Mouse (Mus musculus) liver, embryonic 16.5 days (tissue): ENCODE data around the gene Gm6377. TPM values are rescaled to one million over a fixed set of nuclear protein-coding genes. Genes with fewer than 3 reads are reported as not detected.

Experiments
- ATAC-seq: fragments of 200-750 bp; cut with Nextera tagmentation; 2 replicates; pipeline ENCODE4 v1.8.0; 2017; ENCODE audit warnings: low read depth, mild to moderate bottlenecking, moderate number of reproducible peaks, moderate library complexity
- H3K27ac ChIP-seq: fragments of 300-500 bp; sonication (generic); 2 replicates; pipeline ENCODE4 v1.5.1; 2014; ENCODE audit warnings: mild to moderate bottlenecking, low read length
- H3K27me3 ChIP-seq: fragments of 300-500 bp; sonication (generic); 2 replicates; pipeline ENCODE4 v1.6.1; 2014; ENCODE audit warnings: low read depth, low read length, mixed read lengths; ENCODE audit not compliant: control insufficient read depth, insufficient read depth
- H3K36me3 ChIP-seq: fragments of 300-500 bp; sonication (generic); 2 replicates; pipeline ENCODE4 v1.6.1; 2014; ENCODE audit warnings: mild to moderate bottlenecking; ENCODE audit not compliant: control insufficient read depth, insufficient read depth
- H3K4me1 ChIP-seq: fragments of 300-500 bp; sonication (generic); 2 replicates; pipeline ENCODE4 v1.6.1; 2014; ENCODE audit warnings: low read depth, low read length, mixed read lengths; ENCODE audit not compliant: control insufficient read depth
- H3K4me2 ChIP-seq: fragments of 300-500 bp; sonication (generic); 2 replicates; pipeline ENCODE4 v1.6.1; 2014; ENCODE audit warnings: low read depth, low read length, mixed read lengths
- H3K4me3 ChIP-seq: fragments of 300-500 bp; sonication (generic); 2 replicates; pipeline ENCODE4 v1.5.1; 2014; ENCODE audit warnings: low read depth, mild to moderate bottlenecking, low read length
- H3K9ac ChIP-seq: fragments of 300-500 bp; sonication (generic); 2 replicates; pipeline ENCODE4 v1.6.1; 2014; ENCODE audit warnings: low read depth, low read length
- H3K9me3 ChIP-seq: fragments of 300-500 bp; sonication (generic); replicated peaks from 2 replicates; pipeline ENCODE4 v1.6.1; 2016; ENCODE audit warnings: low read length; ENCODE audit not compliant: control insufficient read depth
- WGBS: fragments of 180-500 bp; shearing (Covaris S2); extraction: QIAGEN DNeasy Blood & Tissue Kit; methylation state at CpG from one replicate; pipeline ENCODE4 v1.1.7; 2014; ENCODE audit not compliant: insufficient replicate concordance; 5-methylcytosine and 5-hydroxymethylcytosine counted together
- polyA plus RNA-seq: library from polyadenylated mRNA; unstranded; fragments of >200 nt; fragmentation: Nextera tagmentation; extraction: Ambion mirVana; gene quantifications from 2 replicates; pipeline ENCODE4 v1.2.1, GENCODE M21; 2015

Gm6377 gene
- 0.28 and 0.46 TPM in 2 replicates for polyA plus RNA-seq

DNA sequence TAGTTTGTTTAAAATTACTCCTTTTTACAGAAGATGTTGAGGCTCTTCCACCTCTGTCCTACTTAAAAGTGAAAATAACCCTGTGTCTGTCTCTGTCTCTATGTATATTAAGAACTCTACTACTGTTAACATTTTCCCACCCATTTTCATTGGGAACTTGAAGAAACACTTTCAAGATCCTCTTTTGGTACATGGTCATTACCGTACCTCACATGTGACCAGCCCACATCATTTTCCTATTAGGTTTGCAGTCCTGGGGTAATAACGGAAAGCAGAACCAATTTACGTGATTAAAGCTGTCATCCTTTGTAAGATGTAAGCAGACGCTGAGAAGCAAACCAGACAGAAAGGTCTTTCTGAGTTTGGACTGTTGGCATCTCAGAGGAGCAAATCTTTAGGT is at the start of gene Gm6377:
Gene Gm6377, plus strand, starts transcription at position 289 of the 400 bp plus-strand sequence.
- H3K4me1 ChIP-seq, result no peaks in the 10 kb centered on the region
- no peaks in the 10 kb centered on the region for H3K36me3 ChIP-seq
- WGBS, result 60% methylated on average over 4 of the region's 4 CpGs
- H3K4me3 ChIP-seq, result no peak within 1 kb of the TSS
- no peaks in the 10 kb centered on the region for H3K9me3 ChIP-seq
- no peak within 1 kb of the TSS for H3K27ac ChIP-seq
- H3K27me3 ChIP-seq, result no peaks in the 10 kb centered on the region
- H3K4me2 ChIP-seq, result no peak within 1 kb of the TSS
- no peak for ATAC-seq
- no peak within 1 kb of the TSS for H3K9ac ChIP-seq

DNA sequence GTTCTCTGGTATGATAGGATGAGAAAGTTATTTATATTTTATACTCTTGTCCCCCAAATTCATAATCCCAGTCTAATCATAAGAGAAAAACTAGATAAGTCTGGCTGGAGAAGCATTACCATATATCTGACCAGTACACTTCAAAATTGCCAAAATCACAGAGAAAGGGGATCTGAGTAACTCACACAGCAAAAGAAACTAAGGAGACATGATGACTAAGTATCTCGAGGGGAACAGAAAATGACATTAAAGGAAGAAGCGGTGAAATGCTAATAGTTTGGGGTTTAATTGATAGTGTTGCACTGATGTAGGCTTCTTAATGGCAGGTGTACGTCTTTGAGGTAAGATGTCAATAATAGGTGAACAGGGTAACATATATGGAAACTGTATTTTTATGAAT is 49.4 kb upstream of the Gm6377 start:
- Histone ChIP-seq H3K4me3 (no peak overlapping the region), H3K27ac (no peak overlapping the region), H3K4me1 (no peaks in the 10 kb centered on the region), H3K4me2 (no peak overlapping the region), H3K9me3 (no peaks in the 10 kb centered on the region), H3K36me3 (no peaks in the 10 kb centered on the region), H3K27me3 (no peaks in the 10 kb centered on the region), H3K9ac (no peak overlapping the region)
- WGBS, result 67% methylated on average over 3 of the region's 3 CpGs
- no peak for ATAC-seq

- Histone ChIP-seq H3K27ac (no peak overlapping the region), H3K36me3 (no peaks in the 10 kb centered on the region), H3K9me3 (no peaks in the 10 kb centered on the region), H3K4me3 (no peak overlapping the region), H3K4me2 (no peak overlapping the region), H3K4me1 (no peaks in the 10 kb centered on the region), H3K27me3 (no peaks in the 10 kb centered on the region), H3K9ac (no peak overlapping the region)
- no peak for ATAC-seq
- WGBS, result 75% methylated on average over 2 of the region's 2 CpGs
These were observed 45.3 kb upstream of the Gm6377 start for GRCm38 (mm10) chrX:109151228-109151627.

GRCm38 (mm10) chrX:109160326-109160725 is 36.2 kb upstream of the Gm6377 start:
- H3K9ac ChIP-seq, result no peak overlapping the region
- no peak overlapping the region for H3K4me3 ChIP-seq
- no peak overlapping the region for H3K4me2 ChIP-seq
- H3K27ac ChIP-seq, result no peak overlapping the region
- H3K27me3 ChIP-seq, result no peaks in the 10 kb centered on the region
- WGBS, result 61% methylated on average over 1 of the region's 1 CpGs
- H3K9me3 ChIP-seq, result no peaks in the 10 kb centered on the region
- no peaks in the 10 kb centered on the region for H3K36me3 ChIP-seq
- no peak for ATAC-seq
- H3K4me1 ChIP-seq, result no peaks in the 10 kb centered on the region

DNA sequence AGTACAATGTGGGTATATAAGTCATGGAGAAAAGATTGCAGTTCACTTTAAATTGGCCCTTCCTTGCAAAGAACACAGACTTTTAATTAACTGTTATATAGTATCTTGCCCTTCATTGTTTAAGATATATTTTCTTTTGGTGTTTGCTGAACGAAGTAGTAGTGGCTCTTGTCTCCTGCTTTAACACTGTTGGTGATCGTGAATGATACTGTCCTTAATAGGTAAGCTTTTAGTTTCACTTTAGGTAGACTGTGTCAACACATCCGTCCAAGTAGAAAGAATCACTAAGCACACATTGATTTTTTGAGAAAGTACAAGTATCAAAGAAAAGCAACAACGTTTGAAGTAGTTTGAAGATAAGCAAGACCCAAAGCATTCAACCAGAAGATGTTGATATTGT is 35.7 kb upstream of the Gm6377 start:
- 59% methylated on average over 4 of the region's 4 CpGs for WGBS
- Histone ChIP-seq H3K9me3 (no peaks in the 10 kb centered on the region), H3K4me2 (no peak overlapping the region), H3K4me1 (no peaks in the 10 kb centered on the region), H3K9ac (no peak overlapping the region), H3K36me3 (no peaks in the 10 kb centered on the region), H3K27me3 (no peaks in the 10 kb centered on the region), H3K27ac (no peak overlapping the region), H3K4me3 (no peak overlapping the region)
- ATAC-seq, result no peak

DNA sequence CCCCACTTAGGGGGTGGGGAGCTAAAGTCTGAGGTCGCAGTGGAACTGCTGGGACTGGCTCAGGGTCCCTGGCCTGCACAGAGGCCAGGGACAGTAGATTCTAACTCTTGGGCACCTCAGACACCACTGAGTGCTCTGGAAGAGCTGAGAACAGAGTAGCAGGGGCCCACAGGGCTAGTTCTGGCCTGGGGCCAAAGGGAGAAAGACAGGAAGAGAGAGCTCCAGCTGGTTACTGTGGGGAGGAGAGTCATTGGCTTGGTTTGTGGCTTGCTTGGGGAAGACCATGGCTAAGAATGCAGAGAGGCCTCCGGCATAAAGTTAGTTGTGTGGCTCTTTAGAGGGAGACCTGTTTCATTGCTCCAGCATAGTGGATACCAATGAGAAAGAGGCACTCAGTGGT is 21.5 kb upstream of the Gm6377 start:
- no peak for ATAC-seq
- Histone ChIP-seq H3K9me3 (no peaks in the 10 kb centered on the region), H3K36me3 (no peaks in the 10 kb centered on the region), H3K4me1 (no peaks in the 10 kb centered on the region), H3K27ac (no peak overlapping the region), H3K27me3 (no peaks in the 10 kb centered on the region), H3K4me2 (no peak overlapping the region), H3K9ac (no peak overlapping the region), H3K4me3 (no peak overlapping the region)
- WGBS, result 40% methylated on average over 2 of the region's 2 CpGs

DNA sequence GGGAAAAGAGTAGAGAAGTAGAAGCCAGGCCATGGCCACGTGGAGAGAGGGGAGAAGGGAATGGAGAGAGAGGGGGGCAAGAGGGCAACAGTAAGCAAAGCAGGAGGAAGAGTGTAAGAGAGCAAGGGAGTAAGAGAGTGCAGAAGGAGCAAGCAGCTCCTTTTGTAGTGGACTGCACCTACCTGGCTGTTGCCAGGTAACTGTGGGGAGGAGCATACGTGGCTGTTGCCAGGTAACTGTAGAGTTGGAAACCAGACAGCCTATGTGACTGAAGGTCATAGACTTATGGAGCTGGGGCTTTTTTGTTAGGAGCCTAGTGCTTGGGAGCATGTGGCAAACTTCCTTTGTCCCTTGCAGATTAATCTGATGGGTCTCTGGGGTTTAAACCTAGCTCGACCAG is 21.1 kb upstream of the Gm6377 start:
- Histone ChIP-seq H3K27ac (no peak overlapping the region), H3K4me1 (no peaks in the 10 kb centered on the region), H3K4me2 (no peak overlapping the region), H3K27me3 (no peaks in the 10 kb centered on the region), H3K36me3 (no peaks in the 10 kb centered on the region), H3K9ac (no peak overlapping the region), H3K9me3 (no peaks in the 10 kb centered on the region), H3K4me3 (no peak overlapping the region)
- ATAC-seq, result no peak
- 40% methylated on average over 3 of the region's 3 CpGs for WGBS

GRCm38 (mm10) chrX:109184706-109185478 is 11.7 kb upstream of the Gm6377 start:
- H3K27ac ChIP-seq, result no peak overlapping the region
- no peak overlapping the region for H3K4me2 ChIP-seq
- no peak for ATAC-seq

GRCm38 (mm10) chrX:109189607-109190006 is 6.9 kb upstream of the Gm6377 start:
- H3K36me3 ChIP-seq, result no peaks in the 10 kb centered on the region
- H3K27me3 ChIP-seq, result no peaks in the 10 kb centered on the region
- H3K4me3 ChIP-seq, result no peak overlapping the region
- no peak overlapping the region for H3K27ac ChIP-seq
- no peaks in the 10 kb centered on the region for H3K9me3 ChIP-seq
- no peak for ATAC-seq
- no peak overlapping the region for H3K4me2 ChIP-seq
- H3K4me1 ChIP-seq, result no peaks in the 10 kb centered on the region
- no peak overlapping the region for H3K9ac ChIP-seq
- WGBS, result 63% methylated on average over 4 of the region's 4 CpGs

More at GRCm38 (mm10) chrX:109184706-109185478, 11.7 kb upstream of the Gm6377 start:
- Histone ChIP-seq H3K4me1 (no peaks in the 10 kb centered on the region), H3K36me3 (no peaks in the 10 kb centered on the region), H3K4me3 (no peak overlapping the region), H3K9ac (no peak overlapping the region), H3K9me3 (no peaks in the 10 kb centered on the region), H3K27me3 (no peaks in the 10 kb centered on the region)
- WGBS, result 50% methylated on average over 4 of the region's 4 CpGs
